Mouse (Mus musculus): ENCODE results near the gene Bst1. TPM values are rescaled to one million over a fixed set of nuclear protein-coding genes. Genes with fewer than 3 reads are reported as not detected.

Bst1 gene
- polyA plus RNA-seq, 1 experiment = 5.6 TPM

DNA sequence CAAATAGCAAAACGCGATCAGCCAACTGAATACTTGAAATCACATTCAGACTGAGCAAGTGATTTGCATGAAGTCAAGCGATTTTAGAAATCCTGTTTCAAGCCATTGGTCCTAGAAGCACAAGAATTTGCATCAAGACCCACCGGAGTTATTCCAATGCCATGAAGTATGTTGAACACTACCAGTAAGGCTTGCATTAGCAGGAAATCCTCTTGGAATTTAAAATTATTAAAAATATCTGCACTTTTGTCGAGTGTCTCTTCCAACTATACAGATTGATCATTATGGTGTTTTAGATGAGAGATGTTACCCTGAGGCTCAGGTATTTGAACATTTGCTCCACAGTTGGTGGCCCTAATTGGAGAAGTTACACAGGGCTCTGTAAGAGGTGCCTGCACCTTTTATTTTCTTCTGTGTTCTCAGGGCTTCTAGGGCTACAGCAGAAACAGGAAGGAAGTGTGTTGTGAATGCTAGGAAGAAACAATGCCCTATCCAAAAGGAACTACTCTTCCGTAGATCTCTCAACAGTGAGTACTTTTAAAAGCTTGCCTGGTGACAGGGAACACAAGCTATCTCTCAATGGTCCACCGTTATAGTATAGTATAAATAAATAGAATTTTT lies 35.3 kb downstream of the Bst1 start:
- TF ChIP-seq POLR2A (IDR thresholded peaks at IDR 0.05; ENCODE audit: low read depth, low read length) (no peak), CTCF (IDR thresholded peaks at IDR 0.05; ENCODE audit: extremely low read depth, insufficient read depth, insufficient read length, insufficient replicate concordance) (no peak)
- H3K36me3 ChIP-seq (ENCODE audit: control insufficient read depth, insufficient read depth, low read length) = no peaks in the 10 kb centered on the region
- no peaks in the 10 kb centered on the region for H3K27me3 ChIP-seq (ENCODE audit: control insufficient read depth, insufficient read depth, low read length)
- WGBS = 38% methylated on average over 7 of the region's 7 CpGs
- H3K4me1 ChIP-seq (ENCODE audit: control insufficient read depth, insufficient read depth, insufficient read length) = peaks cover 14% of the 10 kb centered on the region; the same call in 1 of the 2 replicates
- DNase-seq (ENCODE audit: low read depth in 1 of 2, low spot score in 2 of 2) = peak in 1 of 2 experiments; percentile 24
- H3K27ac ChIP-seq (ENCODE audit: insufficient read depth, low read length) = peak overlapping the region; percentile 89
- H3K4me3 ChIP-seq (ENCODE audit: extremely low read depth, insufficient read depth, insufficient read length) = no peak overlapping the region; the same call in 1 of the 2 replicates

DNA sequence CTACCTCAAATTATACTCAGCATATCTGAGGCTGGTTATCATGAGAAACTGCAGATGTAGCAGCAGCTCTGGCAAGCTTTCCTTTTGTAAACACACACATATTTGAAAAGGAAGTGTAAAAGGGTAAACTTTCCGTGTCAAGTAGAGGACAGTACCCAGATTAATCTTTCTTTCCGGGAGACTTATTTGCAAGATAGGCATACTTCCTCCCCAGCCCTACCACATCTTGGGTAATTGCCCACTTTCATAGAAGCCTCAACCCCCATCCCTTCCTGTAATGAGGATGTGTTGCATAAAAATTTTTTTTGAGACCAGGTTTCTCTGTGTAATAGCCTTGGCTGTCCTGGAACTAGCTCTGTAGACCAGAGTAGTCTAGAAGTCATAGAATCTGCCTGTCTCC lies 37.1 kb downstream of the Bst1 start:
- TF ChIP-seq CTCF (IDR thresholded peaks at IDR 0.05; ENCODE audit: extremely low read depth, insufficient read depth, insufficient read length, insufficient replicate concordance) (no peak), POLR2A (IDR thresholded peaks at IDR 0.05; ENCODE audit: low read depth, low read length) (no peak)
- peak in 1 of 2 experiments; percentile 26 for DNase-seq (ENCODE audit: low read depth in 1 of 2, low spot score in 2 of 2)
- H3K27ac ChIP-seq (ENCODE audit: insufficient read depth, low read length) = peak overlapping the region; percentile 85
- WGBS = 2% methylated on average over 2 of the region's 2 CpGs
- H3K4me3 ChIP-seq (ENCODE audit: extremely low read depth, insufficient read depth, insufficient read length) = no peak overlapping the region
- peaks cover 18% of the 10 kb centered on the region; the same call in 1 of the 2 replicates for H3K4me1 ChIP-seq (ENCODE audit: control insufficient read depth, insufficient read depth, insufficient read length)
- no peaks in the 10 kb centered on the region for H3K27me3 ChIP-seq (ENCODE audit: control insufficient read depth, insufficient read depth, low read length)
- H3K36me3 ChIP-seq (ENCODE audit: control insufficient read depth, insufficient read depth, low read length) = no peaks in the 10 kb centered on the region

DNA sequence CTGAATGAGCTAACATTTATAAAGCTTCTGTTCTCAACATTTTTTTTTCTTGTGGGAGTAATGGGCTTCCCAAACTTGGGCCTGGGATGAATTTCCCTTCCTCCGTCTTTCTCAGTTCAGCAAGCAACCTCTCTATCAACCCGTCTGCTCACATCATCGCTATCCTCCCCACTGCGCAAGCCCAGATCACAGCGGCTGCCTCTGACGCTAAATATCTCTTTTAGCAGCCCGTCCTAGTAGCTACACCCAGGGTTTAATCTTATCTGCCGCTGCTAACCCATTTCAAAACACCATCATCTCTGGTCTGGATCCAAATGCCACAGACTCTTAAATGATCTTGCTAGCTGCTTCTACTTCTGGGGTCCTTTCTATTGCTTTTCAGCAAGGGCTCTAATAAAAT lies 41.0 kb downstream of the Bst1 start:
- WGBS = 94% methylated on average over 8 of the region's 8 CpGs
- Histone ChIP-seq H3K36me3 (ENCODE audit: control insufficient read depth, insufficient read depth, low read length) (no peaks in the 10 kb centered on the region; the same call in 1 of the 2 replicates), H3K4me3 (ENCODE audit: extremely low read depth, insufficient read depth, insufficient read length) (no peak overlapping the region), H3K27me3 (ENCODE audit: control insufficient read depth, insufficient read depth, low read length) (no peaks in the 10 kb centered on the region), H3K27ac (ENCODE audit: insufficient read depth, low read length) (no peak overlapping the region), H3K4me1 (ENCODE audit: control insufficient read depth, insufficient read depth, insufficient read length) (peaks cover 10% of the 10 kb centered on the region; the same call in 1 of the 2 replicates)
- no peak for DNase-seq (ENCODE audit: low read depth in 1 of 2, low spot score in 2 of 2)
- TF ChIP-seq CTCF (IDR thresholded peaks at IDR 0.05; ENCODE audit: extremely low read depth, insufficient read depth, insufficient read length, insufficient replicate concordance) (no peak), POLR2A (IDR thresholded peaks at IDR 0.05; ENCODE audit: low read depth, low read length) (no peak)

DNA sequence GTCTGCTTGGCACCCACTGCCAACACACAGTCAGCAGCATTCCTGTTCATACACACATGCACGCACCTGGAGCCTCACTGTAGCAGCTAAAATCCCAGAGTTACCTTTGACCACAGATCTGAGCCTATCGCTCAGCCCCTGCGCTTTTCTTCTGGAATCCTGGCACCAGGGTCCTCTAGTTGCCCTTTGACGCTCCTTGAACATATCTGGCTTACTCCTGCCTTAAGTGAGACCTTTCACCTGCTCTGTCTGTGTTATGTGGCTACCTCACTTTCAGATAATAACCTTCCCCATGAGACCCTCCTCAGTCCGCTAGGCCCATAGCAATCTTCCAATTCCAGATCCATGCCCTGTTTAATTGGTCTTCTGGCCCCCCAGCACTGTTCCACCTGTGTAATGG lies 41.4 kb downstream of the Bst1 start:
- Histone ChIP-seq H3K36me3 (ENCODE audit: control insufficient read depth, insufficient read depth, low read length) (no peaks in the 10 kb centered on the region; the same call in 1 of the 2 replicates), H3K27me3 (ENCODE audit: control insufficient read depth, insufficient read depth, low read length) (no peaks in the 10 kb centered on the region), H3K27ac (ENCODE audit: insufficient read depth, low read length) (no peak overlapping the region), H3K4me1 (ENCODE audit: control insufficient read depth, insufficient read depth, insufficient read length) (peaks cover 6% of the 10 kb centered on the region; the same call in 1 of the 2 replicates), H3K4me3 (ENCODE audit: extremely low read depth, insufficient read depth, insufficient read length) (no peak overlapping the region)
- TF ChIP-seq POLR2A (IDR thresholded peaks at IDR 0.05; ENCODE audit: low read depth, low read length) = no peak
- no peak for TF ChIP-seq CTCF (IDR thresholded peaks at IDR 0.05; ENCODE audit: extremely low read depth, insufficient read depth, insufficient read length, insufficient replicate concordance)
- 90% methylated on average over 5 of the region's 5 CpGs for WGBS
- DNase-seq (ENCODE audit: low read depth in 1 of 2, low spot score in 2 of 2) = no peak

DNA sequence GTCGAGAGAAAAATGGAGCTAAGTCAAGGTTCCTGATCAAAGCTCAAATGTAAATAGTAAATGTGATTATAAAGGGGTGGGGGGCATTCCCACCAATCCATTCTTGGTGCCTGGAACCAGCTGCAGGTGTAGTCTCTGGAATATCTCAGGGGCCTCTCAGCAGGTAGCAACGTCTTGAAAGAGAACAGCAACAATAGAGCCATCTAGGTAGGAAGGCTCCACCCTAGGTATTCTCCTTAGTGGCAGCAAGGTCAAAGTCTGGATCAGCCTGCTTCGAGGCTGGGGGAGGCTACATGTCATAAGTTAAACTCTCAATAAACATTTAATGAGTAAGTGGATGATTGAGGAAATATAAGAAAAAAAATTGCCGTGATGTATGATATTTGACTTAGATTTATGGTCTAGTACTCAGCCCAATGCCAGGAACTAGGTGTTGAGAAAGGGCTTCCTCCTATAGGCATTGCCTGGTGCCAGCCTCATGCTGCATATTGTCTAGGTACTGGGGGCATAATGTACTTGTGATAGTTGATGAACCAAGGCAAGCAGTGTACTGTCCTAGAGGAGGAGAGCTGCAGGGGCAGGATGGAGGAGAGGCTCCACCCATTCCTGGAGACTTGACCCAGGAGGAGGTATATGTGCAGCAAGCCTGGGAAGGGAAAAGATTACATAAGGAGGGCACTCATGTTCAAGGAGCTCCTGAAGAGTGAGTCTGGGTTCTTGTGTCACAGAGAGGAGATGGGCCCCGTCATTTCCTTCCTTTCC lies 42.2 kb downstream of the Bst1 start:
- H3K27me3 ChIP-seq (ENCODE audit: control insufficient read depth, insufficient read depth, low read length) = no peaks in the 10 kb centered on the region
- no peak overlapping the region for H3K27ac ChIP-seq (ENCODE audit: insufficient read depth, low read length)
- WGBS = 65% methylated on average over 5 of the region's 5 CpGs
- DNase-seq (ENCODE audit: low read depth in 1 of 2, low spot score in 2 of 2) = no peak
- H3K4me3 ChIP-seq (ENCODE audit: extremely low read depth, insufficient read depth, insufficient read length) = no peak overlapping the region
- H3K36me3 ChIP-seq (ENCODE audit: control insufficient read depth, insufficient read depth, low read length) = no peaks in the 10 kb centered on the region; the same call in 1 of the 2 replicates
- no peak for TF ChIP-seq CTCF (IDR thresholded peaks at IDR 0.05; ENCODE audit: extremely low read depth, insufficient read depth, insufficient read length, insufficient replicate concordance)
- no peak for TF ChIP-seq POLR2A (IDR thresholded peaks at IDR 0.05; ENCODE audit: low read depth, low read length)
- H3K4me1 ChIP-seq (ENCODE audit: control insufficient read depth, insufficient read depth, insufficient read length) = peaks cover 6% of the 10 kb centered on the region; the same call in 1 of the 2 replicates

DNA sequence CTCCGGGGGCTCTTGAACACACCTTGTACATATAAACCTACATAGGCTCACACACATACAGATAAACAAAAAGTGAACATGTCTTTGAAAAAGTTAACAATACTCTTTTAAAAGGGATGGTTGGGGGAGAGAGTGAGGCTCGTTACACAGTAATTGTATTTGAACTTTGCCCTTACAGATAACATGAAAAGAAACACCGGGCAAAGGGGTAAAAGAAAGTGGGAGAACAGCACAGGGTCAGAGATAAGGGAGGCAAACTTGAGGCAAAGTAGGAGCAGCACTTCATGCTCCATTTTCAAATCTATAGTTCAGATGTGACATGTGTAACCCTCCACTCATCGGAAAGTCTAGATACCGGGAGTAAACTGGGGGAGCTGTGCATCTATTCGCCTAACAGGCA lies 45.0 kb downstream of the Bst1 start:
- Histone ChIP-seq H3K27me3 (ENCODE audit: control insufficient read depth, insufficient read depth, low read length) (no peaks in the 10 kb centered on the region), H3K4me1 (ENCODE audit: control insufficient read depth, insufficient read depth, insufficient read length) (peaks cover 4% of the 10 kb centered on the region; the same call in 1 of the 2 replicates), H3K27ac (ENCODE audit: insufficient read depth, low read length) (no peak overlapping the region), H3K4me3 (ENCODE audit: extremely low read depth, insufficient read depth, insufficient read length) (no peak overlapping the region), H3K36me3 (ENCODE audit: control insufficient read depth, insufficient read depth, low read length) (no peaks in the 10 kb centered on the region; the same call in 1 of the 2 replicates)
- DNase-seq (ENCODE audit: low read depth in 1 of 2, low spot score in 2 of 2) = no peak
- 87% methylated on average over 6 of the region's 6 CpGs for WGBS
- TF ChIP-seq CTCF (IDR thresholded peaks at IDR 0.05; ENCODE audit: extremely low read depth, insufficient read depth, insufficient read length, insufficient replicate concordance) (no peak), POLR2A (IDR thresholded peaks at IDR 0.05; ENCODE audit: low read depth, low read length) (no peak)

All from spleen, adult 2 months (tissue).